Comparison of ENCODE assay signal across 8 mouse cellular contexts in genomic region chr11:19923888-19924756, GRCm38 (mm10). TPM values are rescaled to one million over a fixed set of nuclear protein-coding genes. Genes with fewer than 3 reads are reported as not detected.
DNase-seq lines count a peak whose midpoint lies in the region; ATAC-seq lines count a peak whose summit lies in the region.

Spred2 (plus strand) TSS chr11:19924375.

- no peaks in the 10 kb centered on the region for H3K36me3 ChIP-seq in hindbrain, embryonic 14.5 days (replicated peaks; ENCODE audit: control insufficient read depth, insufficient read depth)
- H3K36me3 ChIP-seq in macrophage (ENCODE audit: inconsistent target), result no peaks in the 10 kb centered on the region

- H3K9ac ChIP-seq in hindbrain, embryonic 14.5 days, result peak within 1 kb of the TSS; percentile 95

- peak; percentile 67 for ATAC-seq in hindbrain, embryonic 14.5 days (ENCODE audit: low FRiP score)

- peaks cover 28% of the 10 kb centered on the region for H3K79me2 ChIP-seq in macrophage (ENCODE audit: inconsistent target)

- peaks cover 20% of the 10 kb centered on the region for H3K4me1 ChIP-seq in hindbrain, embryonic 14.5 days (replicated peaks; ENCODE audit: control insufficient read depth, insufficient read depth, low read length)

- DNase-seq in T-cell, adult 2 months (ENCODE audit: low spot score), result peak; percentile 93
- peak; percentile 87 for DNase-seq in cerebellum, postnatal 25 days
- DNase-seq in frontal cortex, postnatal 25 days (ENCODE audit: low spot score in 2 of 2), result peak; percentile 80 to 81
- peak; percentile 85 for DNase-seq in hindbrain, embryonic 14.5 days (ENCODE audit: low spot score)
- peak; percentile 85 to 87 for DNase-seq in left cerebral cortex, adult 18-20 months (ENCODE audit: low spot score in 2 of 2)
- DNase-seq in right cerebral cortex, adult 18-20 months, result peak; percentile 94
- DNase-seq in urinary bladder, postnatal 10 days (ENCODE audit: low spot score), result peak; percentile 36

- H3K4me2 ChIP-seq in hindbrain, embryonic 14.5 days (replicated peaks), result peak within 1 kb of the TSS; percentile 51

- H3K27ac ChIP-seq in hindbrain, embryonic 14.5 days, result peak within 1 kb of the TSS; percentile 96
- H3K27ac ChIP-seq in macrophage, result peak within 1 kb of the TSS; percentile 72

- no peaks in the 10 kb centered on the region for H3K9me3 ChIP-seq in hindbrain, embryonic 14.5 days (ENCODE audit: control insufficient read depth, low read length)

- H3K4me3 ChIP-seq in hindbrain, embryonic 14.5 days (replicated peaks; ENCODE audit: low read length), result peak within 1 kb of the TSS; percentile 88
- peak within 1 kb of the TSS; percentile 59 for H3K4me3 ChIP-seq in macrophage (ENCODE audit: inconsistent target)

- no peaks in the 10 kb centered on the region for H3K27me3 ChIP-seq in hindbrain, embryonic 14.5 days (ENCODE audit: control insufficient read depth, insufficient read depth, low read length)

- under 1% methylated on average over 56 of the region's 57 CpGs for WGBS in hindbrain, embryonic 14.5 days
- WGBS in macrophage (ENCODE audit: missing documents), result 1% methylated on average over 56 of the region's 57 CpGs

RNA-seq across cellular contexts. Expression of gene Spred2, which starts in this region (rescaled TPM):
- polyA plus RNA-seq in hindbrain, embryonic 14.5 days (2014; fragmentation: Nextera tagmentation; extraction: Ambion mirVana), result 6.4 and 8.0 TPM in 2 replicates
- 100 to 1,000 TPM in 1 of 2 experiments, 10 to 100 TPM in 1; 99.8 to 122 TPM for total RNA-seq in left cerebral cortex, adult 18-20 months (2021)
- total RNA-seq in macrophage (2018; cell fraction: chromatin; rRNA removed), result 10 to 100 TPM in 12 of 26 experiments, 1 to 10 TPM in 14; 2.3 to 29.3 (median 8.7) TPM
- total RNA-seq in macrophage (2018; cell fraction: cytosol; rRNA removed), result 10 to 100 TPM in 12 of 26 experiments, 1 to 10 TPM in 14; 5.0 to 30.1 (median 9.4) TPM
- 10 to 100 TPM in 17 of 26 experiments, 1 to 10 TPM in 9; 4.3 to 33.2 (median 13.2) TPM for total RNA-seq in macrophage (2018; cell fraction: nucleus; rRNA removed)
- polyA plus RNA-seq in macrophage (2018), result 2.8 to 25.1 TPM (median 4.4 TPM) in 3 replicates

Comparison
In these comparisons a context has a peak if more than half of its experiments do, and no peak if none do; other contexts are left out.
1. Peak in every context shown above with its lines: DNase-seq, ATAC-seq, H3K4me3 ChIP-seq and H3K27ac ChIP-seq.
2. DNase-seq: peak in every context shown above with its lines; median percentile 94 in right cerebral cortex, adult 18-20 months; 93 in T-cell, adult 2 months; 87 in cerebellum, postnatal 25 days; 86 in left cerebral cortex, adult 18-20 months; 85 in hindbrain, embryonic 14.5 days; 80 in frontal cortex, postnatal 25 days; 36 in urinary bladder, postnatal 10 days.